Mouse (Mus musculus) liver, adult (tissue): Measurements from ENCODE around the gene Traf2.

Experiments
- GATA4 ChIP-seq: IDR thresholded peaks from 2 replicates; pipeline ENCODE4 v1.6.1; 2014; ENCODE audit warnings: mild to moderate bottlenecking, low read length; ENCODE audit not compliant: insufficient replicate concordance

Traf2 gene

GRCm38 (mm10) chr2:25578796-25579736, 32.3 kb upstream of the Traf2 start:
- TF ChIP-seq GATA4, result no peak

- TF ChIP-seq GATA4, result no peak
Measured at GRCm38 (mm10) chr2:25577951-25578795, 31.4 kb upstream of the Traf2 start.

GRCm38 (mm10) chr2:25576965-25577891, 30.5 kb upstream of the Traf2 start:
- no peak for TF ChIP-seq GATA4

GRCm38 (mm10) chr2:25576028-25576850, 29.5 kb upstream of the Traf2 start:
- no peak for TF ChIP-seq GATA4

GRCm38 (mm10) chr2:25575432-25576027, 28.8 kb upstream of the Traf2 start:
- TF ChIP-seq GATA4, result no peak

GRCm38 (mm10) chr2:25574579-25575431, 28.1 kb upstream of the Traf2 start, which contains the start of the genes Mamdc4 and Phpt1:
Gene Mamdc4, minus strand, starts transcription at chr2:25574845.
Gene Phpt1, minus strand, starts transcription at chr2:25575224.
- TF ChIP-seq GATA4, result no peak; the same call in 1 of the 2 replicates

- TF ChIP-seq GATA4, result no peak
Measured at GRCm38 (mm10) chr2:25574136-25574535, 27.4 kb upstream of the Traf2 start.

GRCm38 (mm10) chr2:25573068-25573467, 26.3 kb upstream of the Traf2 start:
- no peak for TF ChIP-seq GATA4

GRCm38 (mm10) chr2:25571221-25571620, 24.5 kb upstream of the Traf2 start:
- no peak for TF ChIP-seq GATA4

- no peak for TF ChIP-seq GATA4
Measured at GRCm38 (mm10) chr2:25569323-25569722, 22.6 kb upstream of the Traf2 start.

- TF ChIP-seq GATA4, result no peak
Measured at GRCm38 (mm10) chr2:25568473-25569019, 21.8 kb upstream of the Traf2 start.

- no peak for TF ChIP-seq GATA4
Measured at GRCm38 (mm10) chr2:25566558-25566957, 19.8 kb upstream of the Traf2 start.

- no peak for TF ChIP-seq GATA4
Measured at GRCm38 (mm10) chr2:25565741-25566140, 19.0 kb upstream of the Traf2 start.

- no peak for TF ChIP-seq GATA4
Measured at GRCm38 (mm10) chr2:25561946-25562345, 15.2 kb upstream of the Traf2 start.
